Mouse (Mus musculus) midbrain, postnatal 0 days (tissue): ENCODE measurements around the gene Mtf2. TPM values are rescaled to one million over a fixed set of nuclear protein-coding genes. Genes with fewer than 3 reads are reported as not detected.

Experiments used
- ATAC-seq: fragments of 200-750 bp; cut with Nextera tagmentation; 2 replicates; pipeline ENCODE4 v1.8.0; 2017; ENCODE audit warnings: moderate number of reproducible peaks, mild to moderate bottlenecking, moderate TSS enrichment, moderate library complexity; ENCODE audit not compliant: low FRiP score
- DNase-seq: peaks from one replicate; pipeline ENCODE4 v3.0.0-alpha.2; 2015; ENCODE audit warnings: low spot score
- H3K27ac ChIP-seq: fragments of 300-500 bp; sonication (generic); 2 replicates; pipeline ENCODE4 v1.5.1; 2014; ENCODE audit warnings: low read depth, mild to moderate bottlenecking, low read length, mixed read lengths
- H3K27me3 ChIP-seq: fragments of 300-500 bp; sonication (generic); 2 replicates; pipeline ENCODE4 v1.6.1; 2014; ENCODE audit warnings: low read length, control low read depth, mixed read lengths; ENCODE audit not compliant: insufficient read depth
- H3K36me3 ChIP-seq: fragments of 300-500 bp; sonication (generic); 2 replicates; pipeline ENCODE4 v1.6.1; 2014; ENCODE audit warnings: low read length, control low read depth, mixed read lengths; ENCODE audit not compliant: insufficient read depth
- H3K4me1 ChIP-seq: fragments of 300-500 bp; sonication (generic); 2 replicates; pipeline ENCODE4 v1.6.1; 2014; ENCODE audit warnings: mild to moderate bottlenecking, control low read depth, antibody characterized with exemption, low read length, mixed read lengths; ENCODE audit not compliant: insufficient read depth
- H3K4me2 ChIP-seq: fragments of 300-500 bp; sonication (generic); 2 replicates; pipeline ENCODE4 v1.6.1; 2014; ENCODE audit warnings: low read depth, mild to moderate bottlenecking, low read length, mixed read lengths; ENCODE audit not compliant: poor library complexity, severe bottlenecking
- H3K4me3 ChIP-seq: fragments of 300-500 bp; sonication (generic); 2 replicates; pipeline ENCODE4 v1.5.1; 2014; ENCODE audit warnings: low read depth, mild to moderate bottlenecking, low read length, moderate library complexity
- H3K9ac ChIP-seq: fragments of 300-500 bp; sonication (generic); replicated peaks from 2 replicates; pipeline ENCODE4 v1.6.1; 2014; ENCODE audit warnings: mild to moderate bottlenecking, low read length, moderate library complexity, mixed read lengths; ENCODE audit not compliant: poor library complexity, severe bottlenecking
- H3K9me3 ChIP-seq: fragments of 300-500 bp; sonication (generic); 2 replicates; pipeline ENCODE4 v1.6.1; 2016; ENCODE audit warnings: low read length, control low read depth
- CTCF ChIP-seq: IDR thresholded peaks from 2 replicates; pipeline ENCODE4 v1.5.1; 2016; ENCODE audit warnings: antibody characterized with exemption, mild to moderate bottlenecking
- WGBS: fragments of 180-500 bp; shearing (Covaris S2); extraction: QIAGEN DNeasy Blood & Tissue Kit; methylation state at CpG from one replicate; pipeline ENCODE4 v1.1.7; 2014; 5-methylcytosine and 5-hydroxymethylcytosine counted together
- polyA plus RNA-seq: library from polyadenylated mRNA; unstranded; fragments of >200 nt; fragmentation: Nextera tagmentation; extraction: Ambion mirVana; gene quantifications from 2 replicates; pipeline ENCODE4 v1.2.1, GENCODE M21; 2015
- total RNA-seq: library from RNA; depleted of rRNA; stranded (reverse); fragments of >200 nt; gene quantifications from 2 replicates; pipeline ENCODE4 v1.2.3, GENCODE M21; 2014

The Mtf2 gene
- total and polyA plus RNA-seq, 2 experiments from 2014 or later: 55.0 to 60.0 TPM

GRCm38 (mm10) chr5:108097676-108098075 lies 32.2 kb downstream of the Mtf2 start:
- H3K4me3 ChIP-seq: no peak overlapping the region
- WGBS: 95% methylated on average over 3 of the region's 3 CpGs
- H3K4me1 ChIP-seq: no peaks in the 10 kb centered on the region
- H3K36me3 ChIP-seq: peaks cover 33% of the 10 kb centered on the region
- no peaks in the 10 kb centered on the region for H3K27me3 ChIP-seq
- TF ChIP-seq CTCF: no peak
- H3K27ac ChIP-seq: no peak overlapping the region
- ATAC-seq: no peak
- DNase-seq: no peak
- H3K4me2 ChIP-seq: no peak overlapping the region
- no peak overlapping the region for H3K9ac ChIP-seq
- H3K9me3 ChIP-seq: no peaks in the 10 kb centered on the region

DNA sequence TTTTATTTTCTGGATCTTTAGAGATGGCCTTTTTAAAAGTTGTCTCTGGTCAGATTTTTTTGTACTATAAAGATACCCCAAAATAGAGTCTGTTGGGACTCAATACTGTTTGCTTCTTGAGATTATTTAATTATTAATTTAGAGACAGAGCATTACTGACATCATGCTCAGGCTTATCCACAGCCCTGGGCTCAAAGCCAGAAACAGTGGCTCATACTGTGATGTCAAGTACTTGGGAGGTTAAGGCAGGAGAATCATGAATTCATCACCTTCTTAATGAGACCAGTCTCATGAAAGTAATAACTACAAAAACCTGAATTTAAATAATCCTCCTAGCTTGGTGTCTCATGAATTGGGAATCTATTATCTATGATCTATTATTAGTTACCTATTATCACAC lies 34.7 kb downstream of the Mtf2 start:
- Histone ChIP-seq H3K27ac (no peak overlapping the region), H3K9me3 (no peaks in the 10 kb centered on the region), H3K27me3 (no peaks in the 10 kb centered on the region), H3K36me3 (peaks cover 42% of the 10 kb centered on the region), H3K4me3 (no peak overlapping the region), H3K4me1 (no peaks in the 10 kb centered on the region), H3K4me2 (no peak overlapping the region), H3K9ac (no peak overlapping the region)
- DNase-seq (peak; percentile 4), ATAC-seq (no peak)
- TF ChIP-seq CTCF: no peak

GRCm38 (mm10) chr5:108104306-108104705 lies 38.8 kb downstream of the Mtf2 start:
- Histone ChIP-seq H3K9me3 (no peaks in the 10 kb centered on the region), H3K27ac (no peak overlapping the region), H3K36me3 (peaks cover 34% of the 10 kb centered on the region), H3K4me3 (no peak overlapping the region), H3K4me1 (no peaks in the 10 kb centered on the region), H3K9ac (no peak overlapping the region), H3K4me2 (no peak overlapping the region), H3K27me3 (no peaks in the 10 kb centered on the region)
- no peak for TF ChIP-seq CTCF
- 81% methylated on average over 5 of the region's 5 CpGs for WGBS
- no peak for DNase-seq
- ATAC-seq: no peak

GRCm38 (mm10) chr5:108109346-108109745 lies 43.9 kb downstream of the Mtf2 start:
- H3K9ac ChIP-seq: no peak overlapping the region
- H3K4me1 ChIP-seq: no peaks in the 10 kb centered on the region
- no peaks in the 10 kb centered on the region for H3K27me3 ChIP-seq
- H3K27ac ChIP-seq: no peak overlapping the region
- H3K9me3 ChIP-seq: no peaks in the 10 kb centered on the region
- no peak for TF ChIP-seq CTCF
- ATAC-seq (no peak), DNase-seq (no peak)
- H3K4me2 ChIP-seq: no peak overlapping the region
- WGBS: 95% methylated on average over 7 of the region's 7 CpGs
- peaks cover 14% of the 10 kb centered on the region; the same call in 1 of the 2 replicates for H3K36me3 ChIP-seq
- no peak overlapping the region for H3K4me3 ChIP-seq

- WGBS: 92% methylated on average over 4 of the region's 4 CpGs
Measured at GRCm38 (mm10) chr5:108117693-108118092, 52.2 kb downstream of the Mtf2 start.

GRCm38 (mm10) chr5:108120221-108120900 lies 54.9 kb downstream of the Mtf2 start:
- TF ChIP-seq CTCF: peak; percentile 13; the same call in 1 of the 2 replicates

More at GRCm38 (mm10) chr5:108117693-108118092, 52.2 kb downstream of the Mtf2 start:
- DNase-seq (no peak), ATAC-seq (no peak)
- H3K4me1 ChIP-seq: no peaks in the 10 kb centered on the region
- H3K36me3 ChIP-seq: no peaks in the 10 kb centered on the region
- no peak overlapping the region for H3K27ac ChIP-seq
- no peak overlapping the region for H3K4me3 ChIP-seq
- H3K9me3 ChIP-seq: no peaks in the 10 kb centered on the region
- no peaks in the 10 kb centered on the region for H3K27me3 ChIP-seq
- no peak overlapping the region for H3K9ac ChIP-seq
- TF ChIP-seq CTCF: no peak
- H3K4me2 ChIP-seq: no peak overlapping the region

More at GRCm38 (mm10) chr5:108120221-108120900, 54.9 kb downstream of the Mtf2 start:
- ATAC-seq (no peak), DNase-seq (no peak)
- Histone ChIP-seq H3K4me3 (no peak overlapping the region), H3K9ac (no peak overlapping the region), H3K36me3 (peaks cover 2% of the 10 kb centered on the region; the same call in 1 of the 2 replicates), H3K4me2 (no peak overlapping the region), H3K27ac (no peak overlapping the region), H3K9me3 (no peaks in the 10 kb centered on the region), H3K27me3 (no peaks in the 10 kb centered on the region), H3K4me1 (no peaks in the 10 kb centered on the region)
- 87% methylated on average over 9 of the region's 9 CpGs for WGBS
